ENCODE assay signal across 8 mouse cellular contexts in the genomic region with DNA sequence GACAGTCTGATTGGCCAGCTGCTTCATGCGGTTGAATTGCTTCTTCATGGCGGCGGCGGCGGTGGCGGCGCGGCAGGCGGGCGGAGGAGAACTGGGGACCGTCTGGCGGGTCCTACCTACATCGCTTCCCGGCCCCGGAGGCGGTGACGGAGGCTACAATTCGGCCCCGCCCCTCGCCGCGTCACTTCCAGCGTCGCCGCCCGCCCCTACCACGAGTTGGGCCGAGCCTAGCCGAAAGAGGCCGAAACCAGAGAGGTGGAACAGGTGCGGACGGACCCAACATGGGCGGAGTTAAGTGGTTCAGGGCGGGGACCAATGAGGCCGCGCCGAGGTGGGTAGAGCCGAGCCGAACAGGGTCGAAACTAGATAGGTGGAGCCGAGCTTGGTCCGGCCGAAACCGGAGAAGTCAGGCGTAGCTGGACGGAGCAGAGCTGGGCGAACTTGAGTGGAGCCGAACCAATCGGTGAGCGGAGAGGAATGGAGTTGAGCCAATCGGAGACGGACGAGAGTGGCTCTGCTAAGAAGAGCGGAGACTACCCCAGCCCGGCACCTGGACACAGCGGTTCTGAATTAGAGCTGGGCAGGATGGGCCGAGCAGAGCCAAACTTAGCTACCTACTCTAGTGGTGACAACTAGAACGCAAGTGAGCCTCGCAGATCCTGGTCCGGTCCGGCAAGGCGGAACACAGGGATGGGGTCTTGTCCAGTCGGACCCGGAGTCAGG. TPM values are rescaled to one million over a fixed set of nuclear protein-coding genes. Genes with fewer than 3 reads are reported as not detected.
A peak's percentile ranks its signal among the peaks of the same experiment; 100 is the strongest.
DNase-seq lines count a peak whose midpoint lies in the region; ATAC-seq and TF ChIP-seq lines count a peak whose summit lies in the region.

Gene Lcmt1 (plus strand): TSS at position 26 of the 723 bp plus-strand sequence.
Gene Arhgap17 (minus strand): TSS at position 157 of the 723 bp plus-strand sequence.

- peaks cover 0 to 31% of the 10 kb centered on the region in 2 experiments; a peak in 2 of 4 replicates for H3K36me3 ChIP-seq in MEL (ENCODE audit: control insufficient read depth in 1 of 2, insufficient read depth in 2 of 2, low read length in 2 of 2)
- H3K36me3 ChIP-seq in forebrain, postnatal 0 days (ENCODE audit: insufficient read depth): no peaks in the 10 kb centered on the region
- H3K36me3 ChIP-seq in lung, embryonic 15.5 days: no peaks in the 10 kb centered on the region

- no peaks in the 10 kb centered on the region for H3K9me3 ChIP-seq in MEL (replicated peaks; ENCODE audit: insufficient read depth, low read length)
- no peaks in the 10 kb centered on the region for H3K9me3 ChIP-seq in forebrain, postnatal 0 days (ENCODE audit: low read length)
- H3K9me3 ChIP-seq in lung, embryonic 15.5 days: no peaks in the 10 kb centered on the region

- peak within 1 kb of the TSS; percentile 95 for H3K4me2 ChIP-seq in forebrain, postnatal 0 days (ENCODE audit: low read depth)
- peak within 1 kb of the TSS; percentile 86 for H3K4me2 ChIP-seq in lung, embryonic 15.5 days

- TF ChIP-seq CTCF in MEL (IDR thresholded peaks at IDR 0.05 in 2 of 3, conservative IDR thresholded peaks at IDR 0.05 in 1 of 3; ENCODE audit: control insufficient read depth in 1 of 3, insufficient read depth in 1 of 3, low read depth in 2 of 3, low read length in 3 of 3, poor library complexity in 1 of 3, severe bottlenecking in 1 of 3): no peak
- no peak for TF ChIP-seq CTCF in cerebellum, adult 2 months (IDR thresholded peaks at IDR 0.05; ENCODE audit: borderline replicate concordance, insufficient read depth, low read depth, low read length)
- TF ChIP-seq CTCF in forebrain, postnatal 0 days (IDR thresholded peaks at IDR 0.05; ENCODE audit: low read depth): peak; percentile 29; the same call in 1 of the 2 replicates

- TF ChIP-seq POLR2A in MEL (IDR thresholded peaks at IDR 0.05; ENCODE audit: control insufficient read depth in 1 of 2, insufficient read depth in 1 of 2, low read depth in 1 of 2, low read length in 2 of 2, poor library complexity in 1 of 2): peak; percentile 53 to 72; a peak in 2 of 4 replicates
- TF ChIP-seq POLR2A in cerebellum, adult 2 months (IDR thresholded peaks at IDR 0.05; ENCODE audit: borderline replicate concordance, insufficient read depth, low read length): peak; percentile 69; the same call in 1 of the 2 replicates

- H3K27ac ChIP-seq in MEL (ENCODE audit: control insufficient read depth, low read depth, low read length): peak within 1 kb of the TSS; percentile 77
- H3K27ac ChIP-seq in cerebellum, adult 2 months (ENCODE audit: insufficient read depth, low read length): peak within 1 kb of the TSS; percentile 18
- peak within 1 kb of the TSS; percentile 76 for H3K27ac ChIP-seq in forebrain, postnatal 0 days (ENCODE audit: low read depth, low read length)
- H3K27ac ChIP-seq in lung, embryonic 15.5 days: peak within 1 kb of the TSS; percentile 90

- no peak for TF ChIP-seq RAD21 in MEL (IDR thresholded peaks at IDR 0.05; ENCODE audit: low read depth, low read length)

- DNase-seq in MEL (ENCODE audit: low read depth, low spot score): peak; percentile 96
- peak; percentile 97 to 98 for DNase-seq in cerebellum, adult 2 months
- peak; percentile 95 for DNase-seq in forebrain, postnatal 0 days
- DNase-seq in heart, postnatal 4 days: peak; percentile 97
- peak; percentile 89 to 93 for DNase-seq in layer of hippocampus, adult 8-10 months (ENCODE audit: low spot score in 2 of 2)
- peak; percentile 95 for DNase-seq in ovary, adult 18-20 months (ENCODE audit: low spot score)
- peak; percentile 95 for DNase-seq in thymus, postnatal 0 days (ENCODE audit: low spot score)

- peak; percentile 97 for ATAC-seq in forebrain, postnatal 0 days
- ATAC-seq in lung, embryonic 15.5 days (ENCODE audit: borderline replicate concordance, extremely low read depth, low FRiP score, low TSS enrichment): peak; percentile 97

- H3K79me2 ChIP-seq in MEL (ENCODE audit: control insufficient read depth, insufficient read depth, low read length, poor library complexity): peaks cover 18% of the 10 kb centered on the region

- peak within 1 kb of the TSS; percentile 68 to 72 for H3K4me3 ChIP-seq in MEL (ENCODE audit: control insufficient read depth in 1 of 2, insufficient read depth in 1 of 2, low read depth in 2 of 2, low read length in 2 of 2)
- H3K4me3 ChIP-seq in cerebellum, adult 2 months (replicated peaks; ENCODE audit: insufficient read depth, low read depth, low read length): peak within 1 kb of the TSS; percentile 54
- peak within 1 kb of the TSS; percentile 87 for H3K4me3 ChIP-seq in forebrain, postnatal 0 days (ENCODE audit: low read depth, low read length)
- peak within 1 kb of the TSS; percentile 92 for H3K4me3 ChIP-seq in lung, embryonic 15.5 days

- WGBS in cerebellum, adult 2 months: under 1% methylated on average over 64 of the region's 64 CpGs
- under 1% methylated on average over 51 of the region's 64 CpGs for WGBS in forebrain, postnatal 0 days
- WGBS in lung, embryonic 15.5 days: under 1% methylated on average over 62 of the region's 64 CpGs

- no peak for TF ChIP-seq EP300 in MEL (IDR thresholded peaks at IDR 0.05; ENCODE audit: low read depth in 1 of 2, low read length in 2 of 2)

- peak within 1 kb of the TSS; percentile 73 for H3K9ac ChIP-seq in MEL (ENCODE audit: control insufficient read depth, low read depth, low read length, poor library complexity, severe bottlenecking)
- peak within 1 kb of the TSS; percentile 68 for H3K9ac ChIP-seq in forebrain, postnatal 0 days
- H3K9ac ChIP-seq in lung, embryonic 15.5 days: peak within 1 kb of the TSS; percentile 88

- H3K4me1 ChIP-seq in MEL (ENCODE audit: control insufficient read depth in 1 of 2, insufficient read depth in 2 of 2, low read length in 2 of 2): peaks cover 11 to 37% of the 10 kb centered on the region in 2 experiments
- H3K4me1 ChIP-seq in cerebellum, adult 2 months (ENCODE audit: control insufficient read depth, insufficient read depth, low read length): peaks cover 20% of the 10 kb centered on the region
- peaks cover 8% of the 10 kb centered on the region; the same call in 1 of the 2 replicates for H3K4me1 ChIP-seq in forebrain, postnatal 0 days (ENCODE audit: insufficient read depth)
- peaks cover 45% of the 10 kb centered on the region for H3K4me1 ChIP-seq in lung, embryonic 15.5 days

- no peaks in the 10 kb centered on the region for H3K27me3 ChIP-seq in MEL (ENCODE audit: control insufficient read depth in 1 of 2, insufficient read depth in 2 of 2, low read length in 2 of 2)
- H3K27me3 ChIP-seq in cerebellum, adult 2 months (ENCODE audit: control insufficient read depth, insufficient read depth, low read length): no peaks in the 10 kb centered on the region
- H3K27me3 ChIP-seq in forebrain, postnatal 0 days (ENCODE audit: insufficient read depth, low read length): no peaks in the 10 kb centered on the region
- H3K27me3 ChIP-seq in lung, embryonic 15.5 days: no peaks in the 10 kb centered on the region

TF ChIP-seq in MEL, 35 proteins besides CTCF, POLR2A, EP300 and RAD21:
- TF ChIP-seq NELFE (IDR thresholded peaks at IDR 0.05; ENCODE audit: low read depth, low read length): peak; percentile 53
- 0 out of 2 replicates have a peak, but pooled peaks have one; percentile 19 for TF ChIP-seq TCF12 (IDR thresholded peaks at IDR 0.05; ENCODE audit: low read depth, low read length)
- no peak for TF ChIP-seq SMC3 (IDR thresholded peaks at IDR 0.05; ENCODE audit: low read depth, low read length)
- 0 out of 2 replicates have a peak, but pooled peaks have one; percentile 16 for TF ChIP-seq ETS1 (IDR thresholded peaks at IDR 0.05; ENCODE audit: low read depth, low read length)
- TF ChIP-seq HCFC1 (IDR thresholded peaks at IDR 0.05; ENCODE audit: low read depth, low read length): peak; percentile 70

RNA-seq across cellular contexts. Expression of gene Lcmt1, which starts in this region (rescaled TPM):
- 45.3 and 51.7 TPM in 2 replicates for total RNA-seq in MEL (2012; rRNA removed)
- polyA plus RNA-seq in MEL (2012; ENCODE audit: insufficient read depth in 1 of 2, insufficient read length in 2 of 2, low read depth in 1 of 2, low replicate concordance in 2 of 2, missing spikeins in 1 of 2): 10 to 100 TPM in 1 of 2 experiments, not detected in 1; 44.4 TPM
- polyA plus RNA-seq in cerebellum, adult 2 months (2012; rRNA removed): 77.0 and 81.3 TPM in 2 replicates
- 93.1 and 105 TPM in 2 replicates for total RNA-seq in forebrain, postnatal 0 days (2014; rRNA removed)
- 118 and 122 TPM in 2 replicates for polyA plus RNA-seq in forebrain, postnatal 0 days (2015; fragmentation: Nextera tagmentation; extraction: Ambion mirVana)
- total RNA-seq in heart, postnatal 4 days (2021): 10 to 100 TPM; 25.9 to 28.8 TPM
- 10 to 100 TPM; 79.7 to 96.9 (median 88.7) TPM for total RNA-seq in layer of hippocampus, adult 8-10 months (2022)
- 46.2 and 48.5 TPM in 2 replicates for polyA plus RNA-seq in lung, embryonic 15.5 days (2015; fragmentation: Nextera tagmentation; extraction: Ambion mirVana)
- 50.4 and 51.1 TPM in 2 replicates for polyA plus RNA-seq in thymus, postnatal 0 days (2015; fragmentation: Nextera tagmentation; extraction: Ambion mirVana)

RNA-seq across cellular contexts. Expression of gene Arhgap17, which starts in this region (rescaled TPM):
- total RNA-seq in MEL (2012; rRNA removed): 2.6 and 3.1 TPM in 2 replicates
- 100 to 1,000 TPM in 1 of 2 experiments, 10 to 100 TPM in 1; 33.7 to 124 TPM for polyA plus RNA-seq in MEL (2012; ENCODE audit: insufficient read depth in 1 of 2, insufficient read length in 2 of 2, low read depth in 1 of 2, low replicate concordance in 2 of 2, missing spikeins in 1 of 2)
- 21.2 and 24.7 TPM in 2 replicates for polyA plus RNA-seq in cerebellum, adult 2 months (2012; rRNA removed)
- 6.0 and 8.1 TPM in 2 replicates for total RNA-seq in forebrain, postnatal 0 days (2014; rRNA removed)
- polyA plus RNA-seq in forebrain, postnatal 0 days (2015; fragmentation: Nextera tagmentation; extraction: Ambion mirVana): 5.2 and 5.4 TPM in 2 replicates
- total RNA-seq in heart, postnatal 4 days (2021): 10 to 100 TPM; 20.2 to 22.0 TPM
- 10 to 100 TPM; 27.6 to 42.0 (median 35.2) TPM for total RNA-seq in layer of hippocampus, adult 8-10 months (2022)
- polyA plus RNA-seq in lung, embryonic 15.5 days (2015; fragmentation: Nextera tagmentation; extraction: Ambion mirVana): 16.7 and 18.5 TPM in 2 replicates
- polyA plus RNA-seq in thymus, postnatal 0 days (2015; fragmentation: Nextera tagmentation; extraction: Ambion mirVana): 9.6 and 11.7 TPM in 2 replicates

Comparison
In these comparisons a context has a peak if more than half of its experiments do, and no peak if none do; other contexts are left out.
1. Peak in every context shown above with its lines: DNase-seq, ATAC-seq, H3K4me3 ChIP-seq and H3K27ac ChIP-seq.
2. H3K27ac ChIP-seq: peak in every context shown above with its lines; median percentile 90 in lung, embryonic 15.5 days; 77 in MEL; 76 in forebrain, postnatal 0 days; 18 in cerebellum, adult 2 months.